Mouse (Mus musculus) midbrain, embryonic 12.5 days (tissue): Measurements from ENCODE around the gene Pknox2. TPM values are rescaled to one million over a fixed set of nuclear protein-coding genes. Genes with fewer than 3 reads are reported as not detected.
A peak's percentile ranks its signal among the peaks of the same experiment; 100 is the strongest.

ENCODE experiments used
- ATAC-seq: fragments of 200-750 bp; cut with Nextera tagmentation; 2 replicates; pipeline ENCODE4 v1.8.0; 2017; ENCODE audit warnings: low read depth, moderate TSS enrichment, moderate library complexity; ENCODE audit not compliant: low FRiP score
- H3K27ac ChIP-seq: fragments of 300-500 bp; sonication (generic); replicated peaks from 2 replicates; pipeline ENCODE4 v1.5.1; 2016; ENCODE audit warnings: mild to moderate bottlenecking
- H3K27me3 ChIP-seq: fragments of 300-500 bp; sonication (generic); 2 replicates; pipeline ENCODE4 v1.6.1; 2016; ENCODE audit warnings: mild to moderate bottlenecking
- H3K36me3 ChIP-seq: fragments of 300-500 bp; sonication (generic); 2 replicates; pipeline ENCODE4 v1.6.1; 2016
- H3K4me1 ChIP-seq: fragments of 300-500 bp; sonication (generic); 2 replicates; pipeline ENCODE4 v1.6.1; 2016
- H3K4me2 ChIP-seq: fragments of 300-500 bp; sonication (generic); replicated peaks from 2 replicates; pipeline ENCODE4 v1.6.1; 2016; ENCODE audit warnings: mild to moderate bottlenecking, moderate library complexity
- H3K4me3 ChIP-seq: fragments of 300-500 bp; sonication (generic); 2 replicates; pipeline ENCODE4 v1.5.1; 2016; ENCODE audit warnings: mild to moderate bottlenecking
- H3K9ac ChIP-seq: fragments of 300-500 bp; sonication (generic); replicated peaks from 2 replicates; pipeline ENCODE4 v1.6.1; 2016; ENCODE audit warnings: mild to moderate bottlenecking, moderate library complexity
- H3K9me3 ChIP-seq: fragments of 300-500 bp; sonication (generic); 2 replicates; pipeline ENCODE4 v1.6.1; 2016; ENCODE audit warnings: mild to moderate bottlenecking
- WGBS: fragments of 180-500 bp; shearing (Covaris S2); methylation state at CpG from one replicate; pipeline ENCODE4 v1.1.7; 2016; 5-methylcytosine and 5-hydroxymethylcytosine counted together
- polyA plus RNA-seq: library from polyadenylated mRNA; unstranded; fragments of >200 nt; fragmentation: Nextera tagmentation; extraction: Ambion mirVana; gene quantifications from 2 replicates; pipeline ENCODE4 v1.2.1, GENCODE M21; 2016

The Pknox2 gene
- polyA plus RNA-seq, result 32.3 and 33.7 TPM in 2 replicates

- under 1% methylated on average over 6 of the region's 13 CpGs for WGBS
- peaks cover 32% of the 10 kb centered on the region for H3K4me1 ChIP-seq
- no peaks in the 10 kb centered on the region for H3K36me3 ChIP-seq
- H3K27ac ChIP-seq, result peak within 1 kb of the TSS; percentile 100
- peak within 1 kb of the TSS; percentile 99 for H3K9ac ChIP-seq
- no peaks in the 10 kb centered on the region for H3K27me3 ChIP-seq
- ATAC-seq, result peak; percentile 84
- H3K9me3 ChIP-seq, result no peaks in the 10 kb centered on the region
- peak within 1 kb of the TSS; percentile 76 for H3K4me2 ChIP-seq
- H3K4me3 ChIP-seq, result peak within 1 kb of the TSS; percentile 89
Measured at GRCm38 (mm10) chr9:37147359-37147685, at the start of gene Pknox2. TSS of gene Pknox2 (minus strand) at chr9:37147407.

GRCm38 (mm10) chr9:37188024-37188423 lies 40.8 kb upstream of the Pknox2 start:
- no peaks in the 10 kb centered on the region for H3K27me3 ChIP-seq
- no peak overlapping the region for H3K9ac ChIP-seq
- no peak overlapping the region for H3K4me2 ChIP-seq
- H3K9me3 ChIP-seq, result 0 out of 2 replicates have a peak, but pooled peaks cover 2% of the 10 kb centered on the region
- H3K36me3 ChIP-seq, result no peaks in the 10 kb centered on the region
- no peak overlapping the region for H3K4me3 ChIP-seq
- WGBS, result 88% methylated on average over 3 of the region's 3 CpGs
- ATAC-seq, result no peak
- no peak overlapping the region for H3K27ac ChIP-seq
- peaks cover 3% of the 10 kb centered on the region; the same call in 1 of the 2 replicates for H3K4me1 ChIP-seq

- 94% methylated on average over 5 of the region's 5 CpGs for WGBS
- Histone ChIP-seq H3K4me1 (peaks cover 5% of the 10 kb centered on the region; the same call in 1 of the 2 replicates), H3K27ac (no peak overlapping the region), H3K4me2 (no peak overlapping the region), H3K4me3 (no peak overlapping the region), H3K36me3 (no peaks in the 10 kb centered on the region), H3K9me3 (0 out of 2 replicates have a peak, but pooled peaks cover 2% of the 10 kb centered on the region), H3K9ac (no peak overlapping the region), H3K27me3 (no peaks in the 10 kb centered on the region)
- no peak for ATAC-seq
Measured at GRCm38 (mm10) chr9:37187407-37187806, 40.2 kb upstream of the Pknox2 start.

GRCm38 (mm10) chr9:37183176-37183575 lies 36.0 kb upstream of the Pknox2 start:
- no peaks in the 10 kb centered on the region for H3K9me3 ChIP-seq
- no peak overlapping the region for H3K9ac ChIP-seq
- H3K27me3 ChIP-seq, result no peaks in the 10 kb centered on the region
- H3K4me3 ChIP-seq, result no peak overlapping the region
- ATAC-seq, result no peak
- H3K4me1 ChIP-seq, result peaks cover 37% of the 10 kb centered on the region
- H3K4me2 ChIP-seq, result no peak overlapping the region
- 74% methylated on average over 2 of the region's 2 CpGs for WGBS
- H3K36me3 ChIP-seq, result no peaks in the 10 kb centered on the region
- no peak overlapping the region for H3K27ac ChIP-seq

GRCm38 (mm10) chr9:37181596-37181995 lies 34.4 kb upstream of the Pknox2 start:
- Histone ChIP-seq H3K27me3 (no peaks in the 10 kb centered on the region), H3K27ac (peak overlapping the region; percentile 42; the same call in 1 of the 2 replicates), H3K9me3 (no peaks in the 10 kb centered on the region), H3K9ac (no peak overlapping the region), H3K4me3 (no peak overlapping the region), H3K4me1 (peaks cover 50% of the 10 kb centered on the region), H3K36me3 (no peaks in the 10 kb centered on the region), H3K4me2 (no peak overlapping the region)
- 32% methylated on average over 5 of the region's 5 CpGs for WGBS
- ATAC-seq, result no peak

- no peak overlapping the region for H3K4me3 ChIP-seq
- H3K27ac ChIP-seq, result peak overlapping the region; percentile 68
- ATAC-seq, result no peak
- H3K27me3 ChIP-seq, result peaks cover 7% of the 10 kb centered on the region; the same call in 1 of the 2 replicates
- H3K4me1 ChIP-seq, result peaks cover 50% of the 10 kb centered on the region
- no peaks in the 10 kb centered on the region for H3K36me3 ChIP-seq
- no peaks in the 10 kb centered on the region for H3K9me3 ChIP-seq
- peak overlapping the region; percentile 31; the same call in 1 of the 2 replicates for H3K4me2 ChIP-seq
- H3K9ac ChIP-seq, result 0 out of 2 replicates have a peak overlapping the region, but pooled peaks have one; percentile 15
- 81% methylated on average over 4 of the region's 4 CpGs for WGBS
Measured at GRCm38 (mm10) chr9:37179596-37179995, 32.4 kb upstream of the Pknox2 start.

GRCm38 (mm10) chr9:37178911-37179310 lies 31.7 kb upstream of the Pknox2 start:
- Histone ChIP-seq H3K9me3 (no peaks in the 10 kb centered on the region), H3K27ac (peak overlapping the region; percentile 68), H3K9ac (0 out of 2 replicates have a peak overlapping the region, but pooled peaks have one; percentile 15), H3K36me3 (no peaks in the 10 kb centered on the region), H3K4me1 (peaks cover 50% of the 10 kb centered on the region), H3K27me3 (peaks cover 7% of the 10 kb centered on the region; the same call in 1 of the 2 replicates), H3K4me2 (peak overlapping the region; percentile 31), H3K4me3 (no peak overlapping the region)
- peak; percentile 73 for ATAC-seq
- 5% methylated on average over 4 of the region's 4 CpGs for WGBS

- peak overlapping the region; percentile 37 for H3K4me2 ChIP-seq
- no peaks in the 10 kb centered on the region for H3K9me3 ChIP-seq
- peaks cover 45% of the 10 kb centered on the region for H3K4me1 ChIP-seq
- H3K36me3 ChIP-seq, result no peaks in the 10 kb centered on the region
- H3K27ac ChIP-seq, result peak overlapping the region; percentile 68
- no peak overlapping the region for H3K9ac ChIP-seq
- peaks cover 7% of the 10 kb centered on the region; the same call in 1 of the 2 replicates for H3K27me3 ChIP-seq
- 32% methylated on average over 8 of the region's 8 CpGs for WGBS
- no peak overlapping the region for H3K4me3 ChIP-seq
- peak; percentile 48 for ATAC-seq
Measured at GRCm38 (mm10) chr9:37177551-37177950, 30.3 kb upstream of the Pknox2 start.

GRCm38 (mm10) chr9:37177107-37177506 lies 29.9 kb upstream of the Pknox2 start:
- H3K4me1 ChIP-seq, result peaks cover 45% of the 10 kb centered on the region
- peak overlapping the region; percentile 68 for H3K27ac ChIP-seq
- no peaks in the 10 kb centered on the region for H3K9me3 ChIP-seq
- H3K27me3 ChIP-seq, result peaks cover 7% of the 10 kb centered on the region; the same call in 1 of the 2 replicates
- H3K4me3 ChIP-seq, result no peak overlapping the region
- peak overlapping the region; percentile 37 for H3K4me2 ChIP-seq
- H3K36me3 ChIP-seq, result no peaks in the 10 kb centered on the region
- peak; percentile 84 for ATAC-seq
- no peak overlapping the region for H3K9ac ChIP-seq
- under 1% methylated on average over 5 of the region's 5 CpGs for WGBS

- no peak overlapping the region for H3K9ac ChIP-seq
- H3K27ac ChIP-seq, result no peak overlapping the region
- H3K4me2 ChIP-seq, result no peak overlapping the region
- H3K4me3 ChIP-seq, result no peak overlapping the region
- no peak for ATAC-seq
- H3K9me3 ChIP-seq, result no peaks in the 10 kb centered on the region
- WGBS, result 72% methylated on average over 3 of the region's 3 CpGs
- no peaks in the 10 kb centered on the region for H3K36me3 ChIP-seq
- H3K27me3 ChIP-seq, result peaks cover 7% of the 10 kb centered on the region; the same call in 1 of the 2 replicates
- peaks cover 38% of the 10 kb centered on the region for H3K4me1 ChIP-seq
Measured at GRCm38 (mm10) chr9:37176002-37176401, 28.8 kb upstream of the Pknox2 start.

- ATAC-seq, result no peak
- Histone ChIP-seq H3K4me1 (peaks cover 15% of the 10 kb centered on the region), H3K9ac (no peak overlapping the region), H3K9me3 (no peaks in the 10 kb centered on the region), H3K27ac (no peak overlapping the region), H3K4me3 (no peak overlapping the region), H3K36me3 (no peaks in the 10 kb centered on the region), H3K27me3 (peaks cover 7% of the 10 kb centered on the region; the same call in 1 of the 2 replicates), H3K4me2 (no peak overlapping the region)
- WGBS, result 77% methylated on average over 5 of the region's 5 CpGs
Measured at GRCm38 (mm10) chr9:37173376-37173775, 26.2 kb upstream of the Pknox2 start.

GRCm38 (mm10) chr9:37166899-37167298 lies 19.7 kb upstream of the Pknox2 start:
- Histone ChIP-seq H3K4me1 (no peaks in the 10 kb centered on the region), H3K4me3 (no peak overlapping the region), H3K9ac (no peak overlapping the region), H3K9me3 (no peaks in the 10 kb centered on the region), H3K27ac (no peak overlapping the region), H3K4me2 (no peak overlapping the region), H3K36me3 (no peaks in the 10 kb centered on the region), H3K27me3 (no peaks in the 10 kb centered on the region)
- WGBS, result 78% methylated on average over 2 of the region's 2 CpGs
- no peak for ATAC-seq

- Histone ChIP-seq H3K27ac (no peak overlapping the region), H3K4me2 (no peak overlapping the region), H3K4me1 (peaks cover 7% of the 10 kb centered on the region; the same call in 1 of the 2 replicates), H3K9ac (no peak overlapping the region), H3K27me3 (0 out of 2 replicates have a peak, but pooled peaks cover 1% of the 10 kb centered on the region), H3K36me3 (no peaks in the 10 kb centered on the region), H3K9me3 (no peaks in the 10 kb centered on the region), H3K4me3 (no peak overlapping the region)
- 93% methylated on average over 2 of the region's 2 CpGs for WGBS
- no peak for ATAC-seq
Measured at GRCm38 (mm10) chr9:37160686-37161085, 13.5 kb upstream of the Pknox2 start.
